Mouse (Mus musculus): ENCODE results near the gene Wipi1. TPM values are rescaled to one million over a fixed set of nuclear protein-coding genes. Genes with fewer than 3 reads are reported as not detected.

The Wipi1 gene
- polyA plus RNA-seq, 1 experiment from 2014 or later = 24.7 TPM

DNA sequence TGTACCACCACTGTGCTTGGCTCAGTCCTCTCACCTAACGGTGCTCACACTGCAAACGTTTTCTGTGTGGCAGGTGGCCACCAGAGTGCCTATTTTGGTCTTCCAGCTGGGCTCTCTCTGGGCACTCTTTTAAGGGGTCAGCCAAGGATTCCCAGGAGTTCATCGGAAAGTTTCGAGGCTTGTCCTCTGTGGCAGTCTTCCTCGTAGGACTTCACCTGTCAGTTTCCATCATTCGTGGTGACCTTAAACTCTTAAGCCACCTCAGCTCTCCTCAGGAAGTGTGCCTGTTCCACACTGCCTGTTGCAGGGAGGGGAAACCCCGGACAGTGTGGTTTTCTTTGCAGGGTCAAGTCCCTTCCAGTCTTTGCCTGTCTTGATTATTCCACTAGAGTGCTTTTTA is 42.0 kb downstream of the Wipi1 start:
- H3K4me1 ChIP-seq (replicated peaks) = no peaks in the 10 kb centered on the region
- 78% methylated on average over 7 of the region's 7 CpGs for WGBS
- no peak overlapping the region for H3K4me2 ChIP-seq
- no peak overlapping the region for H3K27ac ChIP-seq (replicated peaks)
- no peaks in the 10 kb centered on the region for H3K36me3 ChIP-seq
- no peaks in the 10 kb centered on the region for H3K27me3 ChIP-seq
- H3K4me3 ChIP-seq = no peak overlapping the region
- ATAC-seq (ENCODE audit: low read depth) = no peak
- no peaks in the 10 kb centered on the region for H3K9me3 ChIP-seq
- H3K9ac ChIP-seq = no peak overlapping the region

DNA sequence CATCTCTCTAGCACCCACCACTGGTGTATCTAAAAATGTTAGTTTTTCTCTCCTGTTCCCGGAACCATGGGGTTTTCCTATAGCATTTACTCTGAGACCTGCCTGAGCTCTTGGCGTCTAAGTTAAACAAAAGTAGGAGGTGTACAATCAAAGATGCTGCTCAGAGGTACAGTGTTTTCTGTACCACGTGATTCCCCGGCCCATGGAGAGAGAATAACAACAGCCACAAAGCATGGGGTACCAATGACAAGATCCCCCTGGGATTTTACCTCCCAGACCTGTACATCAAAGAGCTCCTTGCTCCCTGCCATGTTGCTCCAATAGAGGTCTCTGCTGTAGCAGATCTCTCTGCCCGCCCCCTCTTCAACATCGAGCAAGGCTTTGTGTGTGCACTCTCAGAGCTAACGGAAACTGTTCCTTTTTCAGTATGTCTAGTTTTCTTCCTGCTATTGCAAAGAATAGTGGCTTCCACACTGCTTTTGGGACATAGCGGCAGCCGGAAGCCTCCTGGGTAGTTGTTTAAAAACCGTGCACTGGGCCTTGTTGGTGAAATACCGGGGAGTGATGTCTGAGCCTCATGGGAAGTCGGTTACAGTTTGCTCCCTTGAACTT is 42.7 kb downstream of the Wipi1 start:
- no peaks in the 10 kb centered on the region for H3K36me3 ChIP-seq
- no peaks in the 10 kb centered on the region for H3K27me3 ChIP-seq
- no peaks in the 10 kb centered on the region for H3K4me1 ChIP-seq (replicated peaks)
- no peak for ATAC-seq (ENCODE audit: low read depth)
- no peak overlapping the region for H3K27ac ChIP-seq (replicated peaks)
- H3K9me3 ChIP-seq = no peaks in the 10 kb centered on the region
- no peak overlapping the region for H3K9ac ChIP-seq
- H3K4me2 ChIP-seq = no peak overlapping the region
- 65% methylated on average over 12 of the region's 12 CpGs for WGBS
- no peak overlapping the region for H3K4me3 ChIP-seq

DNA sequence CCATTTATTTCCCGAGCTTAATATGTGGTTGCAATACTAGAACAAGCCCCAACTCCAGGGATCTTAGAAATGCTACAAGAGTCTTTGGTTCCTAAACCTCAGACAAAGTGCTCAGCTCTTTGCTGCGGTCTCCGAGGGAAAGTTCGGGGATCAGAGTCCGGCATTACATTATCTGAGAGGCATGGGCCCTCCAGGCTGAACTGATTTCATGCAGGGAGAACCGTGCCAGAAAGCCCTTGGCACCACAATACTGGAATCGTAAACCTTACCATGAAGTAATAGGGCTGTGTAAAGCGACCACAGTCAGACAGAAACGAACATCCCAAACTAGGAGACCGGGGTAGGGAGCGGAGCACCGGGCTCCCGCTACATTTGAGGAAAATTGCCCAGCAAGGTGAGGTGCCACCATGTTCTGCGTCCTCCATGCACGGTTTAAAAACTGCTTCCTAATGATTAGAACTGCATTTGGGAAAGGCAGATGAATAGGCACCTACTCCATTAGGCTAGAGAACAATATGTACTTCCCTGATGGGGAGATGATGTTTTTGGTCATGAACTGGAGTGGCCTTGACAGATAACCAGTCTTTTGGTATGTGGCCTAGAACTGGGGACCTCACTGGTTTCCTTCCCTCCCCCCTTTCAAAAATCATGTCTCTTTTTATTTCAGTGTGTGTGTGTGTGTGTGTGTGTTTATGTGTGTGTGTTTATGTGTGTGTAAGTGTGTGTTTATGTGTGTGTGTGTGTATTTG is 47.1 kb downstream of the Wipi1 start:
- no peak overlapping the region for H3K4me2 ChIP-seq
- no peaks in the 10 kb centered on the region for H3K9me3 ChIP-seq
- no peak for ATAC-seq (ENCODE audit: low read depth)
- H3K9ac ChIP-seq = no peak overlapping the region
- H3K4me1 ChIP-seq (replicated peaks) = no peaks in the 10 kb centered on the region
- H3K27ac ChIP-seq (replicated peaks) = no peak overlapping the region
- no peak overlapping the region for H3K4me3 ChIP-seq
- WGBS = 78% methylated on average over 15 of the region's 15 CpGs
- no peaks in the 10 kb centered on the region for H3K27me3 ChIP-seq
- no peaks in the 10 kb centered on the region for H3K36me3 ChIP-seq

DNA sequence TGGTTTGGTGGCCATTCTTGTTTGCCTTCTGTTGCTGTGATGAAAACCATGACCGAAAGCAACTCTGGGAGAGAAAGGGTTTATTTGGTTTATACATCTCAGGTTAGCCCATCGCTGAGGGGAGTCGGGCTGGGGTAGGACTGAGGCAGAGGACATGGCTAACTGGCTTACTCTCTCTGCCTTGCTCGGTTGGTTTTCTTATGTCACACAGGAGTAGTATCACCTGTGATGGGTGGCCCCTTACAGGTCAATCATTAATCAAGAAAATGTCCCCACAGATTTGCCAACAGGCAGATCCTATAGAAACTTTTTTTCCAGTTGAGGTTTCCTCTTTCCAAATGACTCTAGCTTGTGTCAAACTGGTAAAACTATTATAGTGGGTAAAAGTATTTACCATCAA is 48.1 kb downstream of the Wipi1 start:
- WGBS = 87% methylated on average over 4 of the region's 4 CpGs
- no peak overlapping the region for H3K4me2 ChIP-seq
- ATAC-seq (ENCODE audit: low read depth) = no peak
- H3K27ac ChIP-seq (replicated peaks) = no peak overlapping the region
- H3K4me1 ChIP-seq (replicated peaks) = no peaks in the 10 kb centered on the region
- H3K4me3 ChIP-seq = no peak overlapping the region
- H3K27me3 ChIP-seq = no peaks in the 10 kb centered on the region
- no peak overlapping the region for H3K9ac ChIP-seq
- no peaks in the 10 kb centered on the region for H3K9me3 ChIP-seq
- no peaks in the 10 kb centered on the region for H3K36me3 ChIP-seq

DNA sequence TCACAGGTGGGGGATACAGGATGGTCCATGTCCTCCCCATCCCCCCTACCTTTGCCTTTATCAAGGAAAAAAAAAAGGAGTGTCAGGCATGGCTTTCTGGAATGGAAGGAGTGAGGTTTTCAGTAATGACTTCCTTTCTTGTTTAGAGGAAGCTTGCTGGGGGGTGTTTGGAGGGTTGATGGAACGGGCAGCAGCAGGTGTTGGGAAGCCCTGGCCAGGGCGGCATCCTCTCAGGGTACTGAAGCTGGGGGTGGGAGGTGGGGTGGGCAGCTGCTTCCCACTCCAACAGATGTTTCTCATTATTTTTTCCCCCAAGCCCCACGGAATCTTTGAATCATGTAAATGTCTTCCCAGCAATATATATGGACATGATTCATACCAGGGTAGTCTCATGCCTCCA is 50.3 kb downstream of the Wipi1 start:
- Histone ChIP-seq H3K9me3 (no peaks in the 10 kb centered on the region), H3K4me1 (replicated peaks) (no peaks in the 10 kb centered on the region), H3K4me2 (no peak overlapping the region), H3K4me3 (no peak overlapping the region), H3K27ac (replicated peaks) (no peak overlapping the region), H3K27me3 (no peaks in the 10 kb centered on the region), H3K9ac (no peak overlapping the region), H3K36me3 (no peaks in the 10 kb centered on the region)
- ATAC-seq (ENCODE audit: low read depth) = no peak
- WGBS = 70% methylated on average over 3 of the region's 3 CpGs

DNA sequence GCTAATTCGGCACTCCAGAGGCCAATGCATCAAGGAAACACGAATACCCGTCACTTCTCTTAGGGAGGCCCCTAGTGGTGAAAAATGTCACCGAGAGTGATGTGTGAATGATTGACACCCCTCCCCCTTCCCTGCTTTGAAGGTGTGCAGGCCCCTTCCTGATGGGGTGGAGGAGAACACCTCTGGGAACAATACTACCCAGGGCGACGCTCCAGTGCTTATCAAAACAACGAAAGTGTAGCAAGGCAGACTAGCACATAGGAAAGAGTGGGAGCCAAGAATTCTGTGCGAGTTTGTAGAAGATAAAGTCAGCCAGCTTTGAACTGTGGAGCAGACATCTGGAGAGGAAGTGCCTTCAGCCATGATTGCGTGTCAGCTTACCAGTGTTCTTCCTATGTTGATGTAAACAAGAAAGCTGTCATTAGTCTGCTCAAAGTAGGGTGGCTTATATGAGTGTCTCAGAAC is 50.9 kb downstream of the Wipi1 start:
- H3K9me3 ChIP-seq = no peaks in the 10 kb centered on the region
- H3K4me1 ChIP-seq (replicated peaks) = no peaks in the 10 kb centered on the region
- H3K4me2 ChIP-seq = no peak overlapping the region
- WGBS = 44% methylated on average over 9 of the region's 9 CpGs
- H3K36me3 ChIP-seq = no peaks in the 10 kb centered on the region
- no peak for ATAC-seq (ENCODE audit: low read depth)
- no peaks in the 10 kb centered on the region for H3K27me3 ChIP-seq
- no peak overlapping the region for H3K9ac ChIP-seq
- H3K4me3 ChIP-seq = no peak overlapping the region
- H3K27ac ChIP-seq (replicated peaks) = no peak overlapping the region

DNA sequence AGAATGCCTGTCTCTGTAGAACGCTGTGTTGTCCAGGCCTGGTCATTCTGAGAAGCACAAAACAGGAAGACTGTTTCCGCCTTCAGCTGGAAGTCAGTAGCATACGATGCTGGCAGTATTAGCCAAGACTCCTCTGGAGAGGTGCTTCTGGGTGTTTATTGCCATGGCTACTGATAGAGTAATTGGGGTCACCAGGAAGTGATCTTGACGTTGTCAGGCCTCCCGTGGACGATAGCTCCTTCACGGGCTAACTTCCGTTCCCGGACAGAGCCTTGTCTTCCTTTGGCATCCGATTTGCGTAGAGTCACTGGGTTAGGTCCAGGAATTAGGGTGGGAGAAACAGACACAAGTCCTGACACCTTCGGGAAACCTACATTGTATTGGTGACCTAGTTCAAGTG is 52.5 kb downstream of the Wipi1 start:
- H3K4me3 ChIP-seq = no peak overlapping the region
- no peak for ATAC-seq (ENCODE audit: low read depth)
- H3K4me1 ChIP-seq (replicated peaks) = no peaks in the 10 kb centered on the region
- no peaks in the 10 kb centered on the region for H3K9me3 ChIP-seq
- no peaks in the 10 kb centered on the region for H3K27me3 ChIP-seq
- no peak overlapping the region for H3K27ac ChIP-seq (replicated peaks)
- no peak overlapping the region for H3K9ac ChIP-seq
- H3K36me3 ChIP-seq = no peaks in the 10 kb centered on the region
- H3K4me2 ChIP-seq = no peak overlapping the region
- 90% methylated on average over 12 of the region's 12 CpGs for WGBS

DNA sequence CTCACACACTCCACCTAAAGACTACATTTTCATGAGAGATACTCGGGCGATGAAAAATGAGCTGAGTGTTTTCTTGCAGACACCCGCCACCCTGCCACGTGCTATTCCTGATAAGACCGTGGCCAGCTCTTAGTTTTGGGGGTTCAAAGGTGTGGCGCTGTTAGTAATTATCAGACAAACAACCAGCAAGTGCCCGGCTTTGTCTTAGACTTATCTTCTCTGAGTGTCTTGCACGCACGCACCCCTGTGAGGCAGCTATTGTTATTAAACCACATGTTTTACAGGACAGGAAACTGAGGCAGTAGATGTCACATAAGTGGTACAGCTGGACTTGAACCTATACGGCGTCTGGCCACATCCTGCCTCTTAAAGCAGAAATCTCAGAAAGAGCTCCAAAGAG is 54.3 kb downstream of the Wipi1 start:
- Histone ChIP-seq H3K36me3 (no peaks in the 10 kb centered on the region), H3K27me3 (no peaks in the 10 kb centered on the region), H3K4me2 (no peak overlapping the region), H3K9ac (no peak overlapping the region), H3K4me3 (no peak overlapping the region), H3K4me1 (replicated peaks) (no peaks in the 10 kb centered on the region), H3K27ac (replicated peaks) (no peak overlapping the region), H3K9me3 (no peaks in the 10 kb centered on the region)
- no peak for ATAC-seq (ENCODE audit: low read depth)
- 89% methylated on average over 11 of the region's 11 CpGs for WGBS

DNA sequence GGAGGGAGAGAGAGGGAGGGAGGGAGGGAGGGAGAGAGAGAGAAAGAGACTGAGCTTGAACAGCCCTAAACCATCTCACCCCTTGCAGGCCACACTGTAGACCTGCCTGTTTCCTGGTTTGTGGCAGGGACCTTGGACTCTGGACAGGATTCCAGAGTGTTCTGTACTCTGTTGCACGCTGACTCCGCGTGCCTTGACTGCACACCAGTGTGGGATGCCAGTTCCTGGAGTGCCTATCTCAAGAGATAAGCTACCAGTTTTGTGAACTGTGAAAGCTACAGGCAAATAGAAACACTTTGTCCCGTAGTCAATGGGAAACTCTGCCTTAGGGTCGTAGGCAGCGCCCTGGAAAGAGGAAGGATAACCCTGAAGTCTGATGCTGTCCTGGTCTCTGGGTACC is 55.6 kb downstream of the Wipi1 start:
- no peak overlapping the region for H3K4me2 ChIP-seq
- H3K36me3 ChIP-seq = no peaks in the 10 kb centered on the region
- no peaks in the 10 kb centered on the region for H3K27me3 ChIP-seq
- no peaks in the 10 kb centered on the region for H3K9me3 ChIP-seq
- H3K4me1 ChIP-seq (replicated peaks) = no peaks in the 10 kb centered on the region
- H3K27ac ChIP-seq (replicated peaks) = no peak overlapping the region
- no peak overlapping the region for H3K9ac ChIP-seq
- ATAC-seq (ENCODE audit: low read depth) = no peak
- H3K4me3 ChIP-seq = no peak overlapping the region
- WGBS = 89% methylated on average over 6 of the region's 6 CpGs

DNA sequence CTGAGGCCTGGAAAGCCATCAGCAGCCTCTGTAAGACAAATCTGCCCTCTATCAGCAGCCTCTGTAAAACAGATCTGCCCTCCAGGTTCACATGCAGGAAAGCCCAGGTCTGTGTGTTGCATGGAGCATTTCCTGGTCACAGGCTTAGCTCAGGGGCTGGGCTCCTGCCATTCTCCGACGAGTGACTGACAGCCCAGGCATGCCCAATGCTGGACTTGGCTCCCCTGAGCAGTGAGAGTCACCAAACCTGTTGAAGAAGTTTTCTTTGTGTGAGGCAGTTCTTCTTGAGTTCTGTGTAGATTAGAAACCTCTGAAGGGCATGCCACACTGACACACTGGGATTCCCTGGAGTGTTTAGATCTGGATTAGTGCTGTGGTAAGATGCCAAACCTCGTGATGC is 57.3 kb downstream of the Wipi1 start:
- no peak overlapping the region for H3K4me2 ChIP-seq

DNA sequence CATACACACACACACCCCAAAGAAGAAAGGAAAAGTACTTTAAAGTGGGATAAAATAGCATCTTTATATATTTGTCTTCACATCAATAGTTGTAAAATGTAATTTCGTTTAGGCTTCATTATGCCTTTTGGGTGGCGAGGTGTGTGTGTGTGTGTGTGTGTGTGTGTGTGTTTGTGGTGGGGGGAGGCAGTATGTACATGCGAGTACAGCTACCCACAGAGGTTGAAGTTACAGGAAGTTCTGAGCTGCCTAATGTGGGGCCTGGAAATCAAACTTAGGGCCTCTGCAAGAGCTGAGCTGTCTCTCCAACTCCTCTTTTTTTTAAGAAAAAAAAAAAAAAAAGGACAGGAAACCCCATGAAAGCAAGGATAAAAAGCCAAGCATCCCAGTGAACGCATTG is 57.8 kb downstream of the Wipi1 start:
- ATAC-seq (ENCODE audit: low read depth) = no peak
- Histone ChIP-seq H3K9ac (no peak overlapping the region), H3K4me3 (no peak overlapping the region), H3K4me1 (replicated peaks) (no peaks in the 10 kb centered on the region), H3K27ac (replicated peaks) (no peak overlapping the region), H3K9me3 (no peaks in the 10 kb centered on the region), H3K4me2 (no peak overlapping the region), H3K27me3 (no peaks in the 10 kb centered on the region), H3K36me3 (no peaks in the 10 kb centered on the region)
- 76% methylated on average over 4 of the region's 4 CpGs for WGBS

More for the DNA sequence above, 57.3 kb downstream of the Wipi1 start:
- Histone ChIP-seq H3K9ac (no peak overlapping the region), H3K36me3 (no peaks in the 10 kb centered on the region), H3K4me1 (replicated peaks) (no peaks in the 10 kb centered on the region), H3K4me3 (no peak overlapping the region), H3K27ac (replicated peaks) (no peak overlapping the region), H3K9me3 (no peaks in the 10 kb centered on the region), H3K27me3 (no peaks in the 10 kb centered on the region)
- no peak for ATAC-seq (ENCODE audit: low read depth)
- WGBS = 74% methylated on average over 3 of the region's 3 CpGs

DNA sequence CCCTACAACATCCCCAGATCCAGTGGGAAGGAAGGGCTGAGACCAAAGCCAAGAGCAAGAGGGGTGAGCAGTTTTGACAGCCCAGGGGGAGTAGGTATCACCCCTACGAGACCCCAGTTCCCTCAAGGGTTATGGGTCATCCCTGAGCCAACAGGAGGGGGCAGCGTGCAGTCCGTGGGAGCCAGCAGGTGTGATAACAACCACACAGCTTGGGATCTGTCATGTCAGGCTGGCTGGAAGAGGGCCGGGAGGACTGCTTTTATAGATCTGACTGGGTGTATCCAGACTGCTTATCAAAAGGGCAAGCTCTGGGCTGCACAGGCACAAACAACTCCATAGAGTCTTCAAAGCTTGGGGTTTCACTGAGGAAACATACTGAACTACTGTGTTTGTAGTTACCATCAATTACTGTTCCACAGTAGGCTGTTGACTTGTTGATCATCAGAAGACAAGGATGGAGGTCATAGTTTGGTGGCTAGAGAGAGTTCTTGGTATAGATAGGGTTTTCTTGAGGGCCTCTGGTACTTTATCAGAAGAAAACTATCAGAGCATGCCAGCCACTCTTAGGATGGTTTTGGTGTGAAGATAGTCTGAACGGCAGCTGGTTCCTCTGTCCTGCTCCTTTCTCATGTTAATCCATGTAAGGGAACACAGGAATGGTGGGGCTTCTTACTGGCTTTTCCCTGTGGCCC is 62.0 kb downstream of the Wipi1 start:
- Histone ChIP-seq H3K9me3 (no peaks in the 10 kb centered on the region), H3K9ac (no peak overlapping the region), H3K4me3 (no peak overlapping the region), H3K36me3 (no peaks in the 10 kb centered on the region), H3K4me2 (no peak overlapping the region), H3K4me1 (replicated peaks) (no peaks in the 10 kb centered on the region), H3K27ac (replicated peaks) (no peak overlapping the region), H3K27me3 (no peaks in the 10 kb centered on the region)
- 75% methylated on average over 5 of the region's 5 CpGs for WGBS
- ATAC-seq (ENCODE audit: low read depth) = no peak
